In the genomic region with DNA sequence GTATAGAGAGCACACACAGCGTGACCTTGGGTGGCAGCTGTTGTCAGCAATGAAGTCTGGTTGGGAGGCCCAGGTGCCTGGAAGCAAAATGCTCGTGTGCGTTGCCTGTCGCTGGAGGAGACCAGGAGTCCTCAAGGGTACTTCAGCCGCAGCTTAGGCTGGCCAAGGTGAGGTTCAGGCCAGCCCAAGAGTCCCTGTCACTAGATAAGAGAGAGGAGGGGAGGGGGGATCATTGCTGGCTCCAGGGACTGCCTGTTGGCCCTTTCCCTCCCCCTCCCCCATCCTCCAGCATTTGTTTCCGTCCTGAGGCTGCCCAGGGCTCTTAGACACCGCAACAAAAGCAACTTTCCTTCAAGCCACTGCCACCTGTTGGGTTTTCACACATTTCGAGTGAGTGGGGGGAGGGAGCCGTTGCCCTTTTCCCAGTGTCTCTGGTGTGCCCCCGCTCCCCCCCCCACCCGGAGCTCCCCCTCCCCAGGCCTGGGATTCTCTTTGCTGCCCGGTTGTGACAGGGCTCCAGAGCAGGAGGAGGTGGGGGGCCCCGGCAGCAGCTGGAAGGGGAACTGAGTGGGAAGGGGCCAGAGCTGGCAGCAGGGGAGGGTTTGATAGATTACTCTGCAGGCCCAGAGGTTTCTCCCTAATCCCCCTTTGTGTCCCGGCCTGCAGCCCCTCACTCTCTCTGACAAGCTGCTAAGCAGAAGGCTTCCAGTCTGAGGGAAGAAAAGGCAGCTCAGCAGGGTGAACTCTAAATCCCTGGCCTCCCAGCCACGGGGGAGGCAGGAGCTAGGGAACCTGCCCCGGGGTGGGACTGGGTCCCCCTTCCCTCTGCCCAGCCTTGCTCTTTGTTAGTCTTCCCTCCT, we compare ENCODE assay signal across 8 mouse cellular contexts. TPM values are rescaled to one million over a fixed set of nuclear protein-coding genes. Genes with fewer than 3 reads are reported as not detected.
A peak's percentile ranks its signal among the peaks of the same experiment; 100 is the strongest.
DNase-seq lines count a peak whose midpoint lies in the region; ATAC-seq lines count a peak whose summit lies in the region.

No protein-coding gene starts in this region.

- 0 out of 2 replicates have a peak overlapping the region, but pooled peaks have one; percentile 2 for H3K4me3 ChIP-seq in kidney, embryonic 15.5 days (replicated peaks)
- H3K4me3 ChIP-seq in embryonic facial prominence, embryonic 10.5 days: peak overlapping the region; percentile 41
- H3K4me3 ChIP-seq in limb, embryonic 10.5 days: peak overlapping the region; percentile 37
- H3K4me3 ChIP-seq in neural tube, embryonic 13.5 days: no peak overlapping the region

- 11% methylated on average over 16 of the region's 16 CpGs for WGBS in kidney, embryonic 15.5 days
- 6% methylated on average over 16 of the region's 16 CpGs for WGBS in embryonic facial prominence, embryonic 10.5 days
- 4% methylated on average over 15 of the region's 16 CpGs for WGBS in limb, embryonic 10.5 days
- 3% methylated on average over 16 of the region's 16 CpGs for WGBS in neural tube, embryonic 13.5 days

- no peak overlapping the region for H3K9ac ChIP-seq in kidney, embryonic 15.5 days
- no peak overlapping the region; the same call in 1 of the 2 replicates for H3K9ac ChIP-seq in neural tube, embryonic 13.5 days

- H3K4me2 ChIP-seq in kidney, embryonic 15.5 days: peak overlapping the region; percentile 29
- H3K4me2 ChIP-seq in neural tube, embryonic 13.5 days: peak overlapping the region; percentile 20

- no peak for DNase-seq in kidney, adult 9 months
- peak; percentile 70 for DNase-seq in embryonic facial prominence, embryonic 10.5 days (ENCODE audit: low spot score)
- DNase-seq in limb, embryonic 10.5 days (ENCODE audit: low spot score): peak; percentile 69
- no peak for DNase-seq in ovary, postnatal 36 days (ENCODE audit: low spot score)
- DNase-seq in ovary, postnatal 14 days (ENCODE audit: low spot score): no peak
- DNase-seq in cerebellum, adult 18-20 months: no peak

- H3K36me3 ChIP-seq in kidney, embryonic 15.5 days: no peaks in the 10 kb centered on the region
- no peaks in the 10 kb centered on the region for H3K36me3 ChIP-seq in embryonic facial prominence, embryonic 10.5 days (replicated peaks)
- H3K36me3 ChIP-seq in limb, embryonic 10.5 days: no peaks in the 10 kb centered on the region
- H3K36me3 ChIP-seq in neural tube, embryonic 13.5 days: no peaks in the 10 kb centered on the region

- no peaks in the 10 kb centered on the region for H3K9me3 ChIP-seq in kidney, embryonic 15.5 days (replicated peaks)
- no peaks in the 10 kb centered on the region for H3K9me3 ChIP-seq in embryonic facial prominence, embryonic 10.5 days
- no peaks in the 10 kb centered on the region for H3K9me3 ChIP-seq in limb, embryonic 10.5 days (replicated peaks)
- no peaks in the 10 kb centered on the region for H3K9me3 ChIP-seq in neural tube, embryonic 13.5 days

- peaks cover 78% of the 10 kb centered on the region for H3K4me1 ChIP-seq in kidney, embryonic 15.5 days
- H3K4me1 ChIP-seq in embryonic facial prominence, embryonic 10.5 days: peaks cover 93% of the 10 kb centered on the region
- peaks cover 63% of the 10 kb centered on the region for H3K4me1 ChIP-seq in limb, embryonic 10.5 days
- peaks cover 67% of the 10 kb centered on the region for H3K4me1 ChIP-seq in neural tube, embryonic 13.5 days (replicated peaks)

- H3K27me3 ChIP-seq in kidney, embryonic 15.5 days: 0 out of 2 replicates have a peak, but pooled peaks cover 3% of the 10 kb centered on the region
- H3K27me3 ChIP-seq in embryonic facial prominence, embryonic 10.5 days (replicated peaks; ENCODE audit: low read depth, poor library complexity, severe bottlenecking): peaks cover 70% of the 10 kb centered on the region
- peaks cover 66% of the 10 kb centered on the region for H3K27me3 ChIP-seq in limb, embryonic 10.5 days (ENCODE audit: low read depth, poor library complexity, severe bottlenecking)
- no peaks in the 10 kb centered on the region; the same call in 1 of the 2 replicates for H3K27me3 ChIP-seq in neural tube, embryonic 13.5 days

- peak overlapping the region; percentile 88 for H3K27ac ChIP-seq in kidney, embryonic 15.5 days
- H3K27ac ChIP-seq in embryonic facial prominence, embryonic 10.5 days (replicated peaks): peak overlapping the region; percentile 86
- H3K27ac ChIP-seq in limb, embryonic 10.5 days: peak overlapping the region; percentile 89
- peak overlapping the region; percentile 72 for H3K27ac ChIP-seq in neural tube, embryonic 13.5 days (replicated peaks)

- ATAC-seq in kidney, embryonic 15.5 days (replicated peaks; ENCODE audit: low FRiP score): no peak
- ATAC-seq in neural tube, embryonic 13.5 days (ENCODE audit: low read depth): peak; percentile 62

RNA-seq across cellular contexts. Expression of a gene that starts 8.1 kb away (rescaled TPM):
- 7.9 and 9.1 TPM in 2 replicates for polyA plus RNA-seq in kidney, embryonic 15.5 days (2015; fragmentation: Nextera tagmentation; extraction: Ambion mirVana)
- 5.4 and 8.4 TPM in 2 replicates for polyA plus RNA-seq in embryonic facial prominence, embryonic 10.5 days (2016; fragmentation: Nextera tagmentation; extraction: Ambion mirVana)
- 1.7 and 2.0 TPM in 2 replicates for polyA plus RNA-seq in limb, embryonic 10.5 days (2016; fragmentation: Nextera tagmentation; extraction: Ambion mirVana)
- 4.7 and 5.9 TPM in 2 replicates for polyA plus RNA-seq in neural tube, embryonic 13.5 days (2015; fragmentation: Nextera tagmentation; extraction: Ambion mirVana)

RNA-seq across cellular contexts. Expression of a gene that starts 36.5 kb away (rescaled TPM):
- polyA plus RNA-seq in kidney, embryonic 15.5 days (2015; fragmentation: Nextera tagmentation; extraction: Ambion mirVana): 24.1 and 25.8 TPM in 2 replicates
- polyA plus RNA-seq in embryonic facial prominence, embryonic 10.5 days (2016; fragmentation: Nextera tagmentation; extraction: Ambion mirVana): 12.0 and 13.3 TPM in 2 replicates
- polyA plus RNA-seq in limb, embryonic 10.5 days (2016; fragmentation: Nextera tagmentation; extraction: Ambion mirVana): 10.6 and 15.2 TPM in 2 replicates
- polyA plus RNA-seq in neural tube, embryonic 13.5 days (2015; fragmentation: Nextera tagmentation; extraction: Ambion mirVana): 13.1 and 14.2 TPM in 2 replicates

Comparison
In these comparisons a context has a peak if more than half of its experiments do, and no peak if none do; other contexts are left out.
1. DNase-seq: peak in embryonic facial prominence, embryonic 10.5 days (single experiment) and limb, embryonic 10.5 days (single experiment); none in kidney, adult 9 months (single experiment), ovary, postnatal 36 days (single experiment), ovary, postnatal 14 days (single experiment) and cerebellum, adult 18-20 months (0 of 2).
2. Peak in every context shown above with its lines, with median percentiles within 50 percentile points of each other: H3K27ac ChIP-seq.